Comparison of ENCODE assay signal across 10 mouse cellular contexts in genomic region chr16:34605679-34606078, GRCm38 (mm10). TPM values are rescaled to one million over a fixed set of nuclear protein-coding genes. Genes with fewer than 3 reads are reported as not detected.
DNase-seq lines count a peak whose midpoint lies in the region; ATAC-seq and TF ChIP-seq lines count a peak whose summit lies in the region.
"Had no signal": no experiment of that assay in that cellular context is flagged by ENCODE, and none has a peak within 500 bp of the region (broad histone marks: within the 10 kb centered on the region; RNA-seq: fewer than 3 reads in every experiment).

No protein-coding gene starts in this region.

- no peak overlapping the region for H3K4me3 ChIP-seq in liver, postnatal 0 days (ENCODE audit: low read depth, low read length)
- no peak overlapping the region for H3K4me3 ChIP-seq in thymus, adult 2 months (ENCODE audit: control insufficient read depth, insufficient read depth, low read length)
- H3K4me3 ChIP-seq: limb, embryonic 12.5 days had no signal

- no peak for TF ChIP-seq POLR2A in thymus, adult 2 months (IDR thresholded peaks at IDR 0.05; ENCODE audit: control insufficient read depth, extremely low read depth, insufficient read depth, low read length, poor library complexity)

- H3K9me3 ChIP-seq in liver, postnatal 0 days (ENCODE audit: low read length): no peaks in the 10 kb centered on the region
- H3K9me3 ChIP-seq: limb, embryonic 12.5 days had no signal

- DNase-seq in ovary, adult 18-20 months (ENCODE audit: low spot score): peak; percentile 10
- DNase-seq in ovary, postnatal 10 days (ENCODE audit: low spot score): no peak
- peak; percentile 35 for DNase-seq in cerebellum, adult 9-10 months
- DNase-seq in heart, postnatal 14 days: peak; percentile 19 to 51
- peak; percentile 17 for DNase-seq in liver, postnatal 0 days
- DNase-seq in thymus, postnatal 14 days: no peak
- DNase-seq in right cerebral cortex, adult 2 months (ENCODE audit: low spot score in 2 of 2): no peak
- DNase-seq in thymus, adult 2 months: no peak

- H3K27ac ChIP-seq in liver, postnatal 0 days (ENCODE audit: low read depth): no peak overlapping the region
- H3K27ac ChIP-seq in thymus, adult 2 months (ENCODE audit: control insufficient read depth, insufficient read depth, low read length): no peak overlapping the region
- H3K27ac ChIP-seq: limb, embryonic 12.5 days had no signal

- 29% methylated on average over 3 of the region's 3 CpGs for WGBS in liver, postnatal 0 days (ENCODE audit: insufficient replicate concordance)
- 33% methylated on average over 3 of the region's 3 CpGs for WGBS in thymus, adult 2 months

- no peaks in the 10 kb centered on the region for H3K27me3 ChIP-seq in liver, postnatal 0 days (ENCODE audit: insufficient read depth, low read length)
- no peaks in the 10 kb centered on the region for H3K27me3 ChIP-seq in thymus, adult 2 months (ENCODE audit: control insufficient read depth, insufficient read depth, low read length)

- TF ChIP-seq CTCF in liver, postnatal 0 days (IDR thresholded peaks at IDR 0.05; ENCODE audit: low read depth): peak; percentile 65
- no peak for TF ChIP-seq CTCF in thymus, adult 2 months (IDR thresholded peaks at IDR 0.05; ENCODE audit: borderline replicate concordance, control insufficient read depth, extremely low read depth, insufficient read depth, low read length, poor library complexity)

- H3K4me1 ChIP-seq in liver, postnatal 0 days (ENCODE audit: insufficient read depth): no peaks in the 10 kb centered on the region
- no peaks in the 10 kb centered on the region for H3K4me1 ChIP-seq in thymus, adult 2 months (replicated peaks; ENCODE audit: control insufficient read depth, insufficient read depth, low read length)

- no peak overlapping the region for H3K4me2 ChIP-seq in liver, postnatal 0 days (ENCODE audit: low read depth, low read length)
- H3K4me2 ChIP-seq: limb, embryonic 12.5 days had no signal

- no peaks in the 10 kb centered on the region for H3K36me3 ChIP-seq in liver, postnatal 0 days (replicated peaks; ENCODE audit: insufficient read depth, low read length)
- no peaks in the 10 kb centered on the region for H3K36me3 ChIP-seq in thymus, adult 2 months (ENCODE audit: control insufficient read depth, insufficient read depth, low read length)
- H3K36me3 ChIP-seq: limb, embryonic 12.5 days had no signal

- no peak for TF ChIP-seq EP300 in liver, postnatal 0 days (IDR thresholded peaks at IDR 0.05; ENCODE audit: low read depth)

- intact Hi-C loops in heart, postnatal 14 days (cut with DNase I): loop anchor here (2.0 to 10.0 kb wide), 4 partner anchors 75 to 401 kb away; no protein-coding TSS in a partner anchor

- no peak for ATAC-seq in liver, postnatal 0 days

- no peak overlapping the region for H3K9ac ChIP-seq in liver, postnatal 0 days (replicated peaks)
- H3K9ac ChIP-seq: limb, embryonic 12.5 days had no signal

RNA-seq across cellular contexts. Expression of gene Kalrn, which starts 32.3 kb away (rescaled TPM):
- total RNA-seq in heart, postnatal 14 days (2021): 10 to 100 TPM; 29.5 to 33.7 TPM
- polyA plus RNA-seq in liver, postnatal 0 days (2015; fragmentation: Nextera tagmentation; extraction: Ambion mirVana): 12.8 and 16.7 TPM in 2 replicates
- polyA plus RNA-seq in thymus, adult 2 months (2012; rRNA removed): 2.9 and 3.2 TPM in 2 replicates

RNA-seq across cellular contexts. Expression of gene Ropn1, which starts 44.0 kb away (rescaled TPM):
- total RNA-seq in heart, postnatal 14 days (2021): under 1 TPM in 1 of 2 experiments, not detected in 1; 0.33 TPM
- not detected in 2 replicates for polyA plus RNA-seq in liver, postnatal 0 days (2015; fragmentation: Nextera tagmentation; extraction: Ambion mirVana)
- polyA plus RNA-seq in thymus, adult 2 months (2012; rRNA removed): not detected in 2 replicates
- polyA plus RNA-seq: stomach, embryonic 14.5 days had no signal

Comparison
In these comparisons a context has a peak if more than half of its experiments do, and no peak if none do; other contexts are left out.
1. DNase-seq: peak in ovary, adult 18-20 months (single experiment), cerebellum, adult 9-10 months (single experiment), heart, postnatal 14 days (2 of 2) and liver, postnatal 0 days (single experiment); none in ovary, postnatal 10 days (single experiment), thymus, postnatal 14 days (single experiment), right cerebral cortex, adult 2 months (0 of 2) and thymus, adult 2 months (single experiment).